Mouse (Mus musculus) midbrain, embryonic 14.5 days (tissue): ENCODE results near the gene Ctnna3. TPM values are rescaled to one million over a fixed set of nuclear protein-coding genes. Genes with fewer than 3 reads are reported as not detected.

Source experiments
- ATAC-seq: fragments of 200-750 bp; cut with Nextera tagmentation; 2 replicates; pipeline ENCODE4 v1.8.0; 2017; ENCODE audit warnings: moderate number of reproducible peaks, moderate library complexity; ENCODE audit not compliant: low FRiP score, low TSS enrichment
- DNase-seq: peaks from one replicate; pipeline ENCODE4 v3.0.0-alpha.2; 2015
- H3K27ac ChIP-seq: fragments of 300-500 bp; sonication (generic); replicated peaks from 2 replicates; pipeline ENCODE4 v1.5.1; 2014; ENCODE audit warnings: mild to moderate bottlenecking, low read depth, low read length, moderate library complexity
- H3K27me3 ChIP-seq: fragments of 300-500 bp; sonication (generic); 2 replicates; pipeline ENCODE4 v1.6.1; 2014; ENCODE audit warnings: low read length, control low read depth, mixed read lengths; ENCODE audit not compliant: control insufficient read depth, insufficient read depth
- H3K36me3 ChIP-seq: fragments of 300-500 bp; sonication (generic); 2 replicates; pipeline ENCODE4 v1.6.1; 2014; ENCODE audit warnings: low read length, control low read depth; ENCODE audit not compliant: control insufficient read depth, insufficient read depth
- H3K4me1 ChIP-seq: fragments of 300-500 bp; sonication (generic); 2 replicates; pipeline ENCODE4 v1.6.1; 2014; ENCODE audit warnings: mild to moderate bottlenecking, antibody characterized with exemption, low read length, control low read depth; ENCODE audit not compliant: control insufficient read depth, insufficient read depth
- H3K4me2 ChIP-seq: fragments of 300-500 bp; sonication (generic); 2 replicates; pipeline ENCODE4 v1.6.1; 2014; ENCODE audit warnings: mild to moderate bottlenecking, low read length, moderate library complexity
- H3K4me3 ChIP-seq: fragments of 300-500 bp; sonication (generic); replicated peaks from 2 replicates; pipeline ENCODE4 v1.5.1; 2014; ENCODE audit warnings: low read depth, low read length
- H3K9ac ChIP-seq: fragments of 300-500 bp; sonication (generic); replicated peaks from 2 replicates; pipeline ENCODE4 v1.6.1; 2014; ENCODE audit warnings: mild to moderate bottlenecking, low read length, moderate library complexity
- H3K9me3 ChIP-seq: fragments of 300-500 bp; sonication (generic); 2 replicates; pipeline ENCODE4 v1.6.1; 2016; ENCODE audit warnings: low read length, control low read depth, mixed read lengths; ENCODE audit not compliant: control insufficient read depth
- WGBS: fragments of 180-500 bp; shearing (Covaris S2); extraction: QIAGEN DNeasy Blood & Tissue Kit; methylation state at CpG from one replicate; pipeline ENCODE4 v1.1.7; 2014; 5-methylcytosine and 5-hydroxymethylcytosine counted together
- polyA plus RNA-seq: library from polyadenylated mRNA; unstranded; fragments of >200 nt; fragmentation: Nextera tagmentation; extraction: Ambion mirVana; gene quantifications from 2 replicates; pipeline ENCODE4 v1.2.1, GENCODE M21; 2014

Gene Ctnna3
- polyA plus RNA-seq, 1 experiment from 2014 or later, result 1.1 TPM

DNA sequence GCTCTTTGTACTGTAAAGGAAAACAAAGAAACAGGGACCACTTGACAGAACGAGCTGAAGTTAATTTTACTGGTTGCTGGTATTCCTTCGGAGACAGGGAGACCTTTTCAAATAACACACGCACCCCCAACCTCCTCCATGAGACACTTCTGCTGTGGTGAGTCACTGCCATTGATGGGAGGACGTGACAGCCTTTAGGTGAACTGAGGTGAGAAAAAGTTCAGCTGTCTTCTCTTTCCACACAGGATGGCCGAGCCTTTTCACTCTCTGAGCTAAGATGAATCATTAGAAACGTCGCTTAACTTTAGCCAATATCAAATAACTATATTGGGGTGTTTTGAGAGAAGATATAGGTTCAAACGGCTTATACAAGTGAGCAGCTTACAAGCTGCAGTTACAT is 102.5 kb downstream of the Ctnna3 start:
- H3K9me3 ChIP-seq, result no peaks in the 10 kb centered on the region
- 71% methylated on average over 8 of the region's 8 CpGs for WGBS
- no peak overlapping the region for H3K4me2 ChIP-seq
- no peaks in the 10 kb centered on the region for H3K36me3 ChIP-seq
- DNase-seq, result no peak
- no peaks in the 10 kb centered on the region for H3K4me1 ChIP-seq
- ATAC-seq, result no peak
- no peak overlapping the region for H3K4me3 ChIP-seq
- H3K27me3 ChIP-seq, result no peaks in the 10 kb centered on the region
- no peak overlapping the region for H3K9ac ChIP-seq
- H3K27ac ChIP-seq, result no peak overlapping the region

GRCm38 (mm10) chr10:63541754-63542153 is 111.9 kb downstream of the Ctnna3 start:
- WGBS, result 13% methylated on average over 5 of the region's 5 CpGs
- Histone ChIP-seq H3K9ac (no peak overlapping the region), H3K4me1 (peaks cover 3% of the 10 kb centered on the region; the same call in 1 of the 2 replicates), H3K4me3 (no peak overlapping the region), H3K27me3 (no peaks in the 10 kb centered on the region), H3K27ac (no peak overlapping the region), H3K4me2 (no peak overlapping the region), H3K36me3 (no peaks in the 10 kb centered on the region), H3K9me3 (no peaks in the 10 kb centered on the region)
- DNase-seq (peak; percentile 18), ATAC-seq (no peak)

DNA sequence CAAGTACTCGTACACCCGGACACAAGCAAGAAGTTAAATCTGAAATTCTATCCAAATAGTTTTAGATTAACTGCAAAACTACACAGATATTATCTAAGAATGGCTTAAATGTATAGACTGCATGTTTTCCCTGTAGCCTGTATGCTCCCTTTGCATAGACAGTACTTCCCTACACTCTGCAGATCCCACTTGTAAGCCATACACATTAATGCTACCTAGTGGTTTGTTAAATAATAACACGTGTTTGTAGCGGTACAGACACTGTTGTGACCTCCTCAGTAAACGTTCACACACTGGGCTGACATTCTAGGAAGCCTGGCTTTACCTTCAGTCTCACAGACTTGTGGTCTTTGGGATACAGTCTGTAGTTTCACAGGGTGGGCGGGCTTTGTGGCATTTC is 112.6 kb downstream of the Ctnna3 start:
- Histone ChIP-seq H3K36me3 (no peaks in the 10 kb centered on the region), H3K4me3 (no peak overlapping the region), H3K27me3 (no peaks in the 10 kb centered on the region), H3K27ac (no peak overlapping the region), H3K4me2 (no peak overlapping the region), H3K9me3 (no peaks in the 10 kb centered on the region), H3K9ac (no peak overlapping the region), H3K4me1 (peaks cover 3% of the 10 kb centered on the region; the same call in 1 of the 2 replicates)
- 65% methylated on average over 6 of the region's 6 CpGs for WGBS
- no peak for ATAC-seq
- no peak for DNase-seq

DNA sequence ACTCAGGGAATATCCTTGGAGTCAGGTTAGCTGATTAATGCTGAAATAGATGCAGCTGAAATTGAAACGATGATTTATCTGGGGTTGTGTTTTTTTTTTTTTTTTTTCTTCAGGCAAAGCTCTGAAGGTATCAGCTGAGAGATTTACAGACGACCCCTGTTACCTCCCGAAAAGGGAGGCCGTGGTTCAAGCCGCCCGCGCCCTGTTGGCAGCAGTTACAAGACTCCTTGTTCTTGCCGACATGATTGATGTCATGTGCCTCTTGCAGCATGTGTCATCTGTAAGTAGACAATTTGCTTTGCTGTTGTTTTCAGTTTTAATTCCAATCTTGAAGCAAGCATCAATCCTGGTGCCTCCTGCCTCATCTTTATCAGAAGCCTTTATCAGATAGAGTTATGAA is 136.8 kb downstream of the Ctnna3 start:
- Histone ChIP-seq H3K27ac (no peak overlapping the region), H3K27me3 (no peaks in the 10 kb centered on the region), H3K4me1 (no peaks in the 10 kb centered on the region), H3K4me2 (no peak overlapping the region), H3K9me3 (no peaks in the 10 kb centered on the region), H3K9ac (no peak overlapping the region), H3K4me3 (no peak overlapping the region), H3K36me3 (no peaks in the 10 kb centered on the region)
- WGBS, result 94% methylated on average over 8 of the region's 8 CpGs
- DNase-seq, result no peak
- ATAC-seq, result no peak

- Histone ChIP-seq H3K4me3 (no peak overlapping the region), H3K4me1 (no peaks in the 10 kb centered on the region), H3K27me3 (no peaks in the 10 kb centered on the region), H3K9me3 (no peaks in the 10 kb centered on the region), H3K9ac (no peak overlapping the region), H3K36me3 (no peaks in the 10 kb centered on the region), H3K4me2 (no peak overlapping the region), H3K27ac (no peak overlapping the region)
- DNase-seq (no peak), ATAC-seq (no peak)
These were observed 141.7 kb downstream of the Ctnna3 start for GRCm38 (mm10) chr10:63571561-63571960.

DNA sequence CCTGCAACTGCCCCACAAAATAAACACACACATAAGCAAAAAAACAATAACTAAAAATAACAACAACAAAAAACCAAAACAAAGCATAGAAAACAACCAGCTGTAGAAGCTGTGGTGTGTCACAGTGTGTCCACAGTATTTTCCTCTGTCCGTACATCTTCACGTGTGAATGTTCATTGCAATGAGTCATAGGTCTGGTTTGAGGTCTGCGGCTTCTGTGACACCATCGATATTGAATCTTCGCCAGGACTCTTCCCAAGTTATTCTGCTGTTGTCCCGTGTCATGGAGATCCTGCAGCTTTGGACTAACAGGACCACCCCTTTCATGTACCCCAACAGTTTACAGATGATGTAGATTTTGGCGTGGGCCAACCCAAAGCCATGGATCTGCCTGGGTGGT is 143.0 kb downstream of the Ctnna3 start:
- no peaks in the 10 kb centered on the region for H3K9me3 ChIP-seq
- H3K4me2 ChIP-seq, result no peak overlapping the region
- no peaks in the 10 kb centered on the region for H3K4me1 ChIP-seq
- no peak overlapping the region for H3K4me3 ChIP-seq
- H3K36me3 ChIP-seq, result no peaks in the 10 kb centered on the region
- no peak for ATAC-seq
- no peak for DNase-seq
- no peak overlapping the region for H3K9ac ChIP-seq
- H3K27ac ChIP-seq, result no peak overlapping the region
- WGBS, result 93% methylated on average over 7 of the region's 7 CpGs
- H3K27me3 ChIP-seq, result no peaks in the 10 kb centered on the region

- Histone ChIP-seq H3K4me3 (no peak overlapping the region), H3K4me2 (no peak overlapping the region), H3K36me3 (no peaks in the 10 kb centered on the region), H3K4me1 (no peaks in the 10 kb centered on the region), H3K9ac (no peak overlapping the region), H3K9me3 (no peaks in the 10 kb centered on the region), H3K27ac (no peak overlapping the region), H3K27me3 (no peaks in the 10 kb centered on the region)
- 91% methylated on average over 7 of the region's 7 CpGs for WGBS
- no peak for DNase-seq
- peak; percentile 37; the same call in 1 of the 2 replicates for ATAC-seq
These were observed 144.3 kb downstream of the Ctnna3 start for GRCm38 (mm10) chr10:63574100-63574609.

DNA sequence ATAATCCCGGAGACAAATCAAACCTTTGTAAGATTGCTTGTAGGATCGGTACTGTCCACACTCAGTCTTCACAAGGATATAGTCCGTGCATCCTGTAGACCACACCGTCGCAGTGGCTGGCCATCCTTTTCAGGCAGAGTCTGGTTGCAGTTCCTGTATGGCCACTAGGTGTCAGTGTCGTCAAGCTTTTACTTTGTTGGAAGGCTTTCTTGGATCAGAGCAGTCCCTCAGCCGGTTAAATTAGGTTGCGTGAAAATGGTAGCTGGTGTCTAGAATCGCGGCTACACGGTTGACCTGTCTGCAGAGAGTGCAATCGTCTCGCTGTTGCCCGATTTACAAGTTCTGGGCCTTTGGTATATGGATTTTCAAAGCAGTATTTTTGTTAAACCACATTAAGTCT is 152.7 kb downstream of the Ctnna3 start:
- Histone ChIP-seq H3K9me3 (no peaks in the 10 kb centered on the region), H3K4me2 (0 out of 2 replicates have a peak overlapping the region, but pooled peaks have one; percentile 29), H3K4me1 (no peaks in the 10 kb centered on the region), H3K27ac (no peak overlapping the region), H3K27me3 (no peaks in the 10 kb centered on the region), H3K36me3 (no peaks in the 10 kb centered on the region), H3K9ac (no peak overlapping the region), H3K4me3 (no peak overlapping the region)
- peak; percentile 93 for DNase-seq
- 15% methylated on average over 14 of the region's 14 CpGs for WGBS
- peak; percentile 76 for ATAC-seq

GRCm38 (mm10) chr10:63583798-63584374 is 154.0 kb downstream of the Ctnna3 start:
- Histone ChIP-seq H3K9ac (no peak overlapping the region), H3K36me3 (no peaks in the 10 kb centered on the region), H3K27ac (no peak overlapping the region), H3K4me2 (no peak overlapping the region), H3K27me3 (no peaks in the 10 kb centered on the region), H3K4me1 (no peaks in the 10 kb centered on the region), H3K9me3 (no peaks in the 10 kb centered on the region), H3K4me3 (no peak overlapping the region)
- no peak for ATAC-seq
- DNase-seq, result no peak
- 76% methylated on average over 20 of the region's 20 CpGs for WGBS
